Mouse (Mus musculus): ENCODE data around the gene Arhgap17. TPM values are rescaled to one million over a fixed set of nuclear protein-coding genes. Genes with fewer than 3 reads are reported as not detected.

The Arhgap17 gene
- polyA plus RNA-seq, 1 experiment from 2014 or later = 6.8 TPM

GRCm38 (mm10) chr7:123283826-123284225 lies 85.9 kb downstream of the Arhgap17 start:
- Histone ChIP-seq H3K27me3 (ENCODE audit: insufficient read depth, low read length) (no peaks in the 10 kb centered on the region), H3K9me3 (ENCODE audit: low read length) (no peaks in the 10 kb centered on the region), H3K27ac (ENCODE audit: low read depth) (no peak overlapping the region), H3K36me3 (replicated peaks; ENCODE audit: insufficient read depth, low read length) (peaks cover 54% of the 10 kb centered on the region), H3K9ac (replicated peaks) (no peak overlapping the region), H3K4me1 (ENCODE audit: insufficient read depth) (no peaks in the 10 kb centered on the region), H3K4me3 (ENCODE audit: low read depth, low read length) (no peak overlapping the region), H3K4me2 (ENCODE audit: low read depth, low read length) (no peak overlapping the region)
- no peak for TF ChIP-seq CTCF (IDR thresholded peaks at IDR 0.05; ENCODE audit: low read depth)
- TF ChIP-seq EP300 (IDR thresholded peaks at IDR 0.05; ENCODE audit: low read depth) = no peak
- no peak for DNase-seq
- ATAC-seq = no peak
- WGBS (ENCODE audit: insufficient replicate concordance) = 76% methylated on average over 4 of the region's 4 CpGs

- no peak for TF ChIP-seq EP300 (IDR thresholded peaks at IDR 0.05; ENCODE audit: low read depth)
- H3K9me3 ChIP-seq (ENCODE audit: low read length) = no peaks in the 10 kb centered on the region
- 90% methylated on average over 4 of the region's 4 CpGs for WGBS (ENCODE audit: insufficient replicate concordance)
- H3K27ac ChIP-seq (ENCODE audit: low read depth) = no peak overlapping the region
- DNase-seq = no peak
- H3K4me1 ChIP-seq (ENCODE audit: insufficient read depth) = no peaks in the 10 kb centered on the region; the same call in 1 of the 2 replicates
- H3K27me3 ChIP-seq (ENCODE audit: insufficient read depth, low read length) = no peaks in the 10 kb centered on the region
- H3K36me3 ChIP-seq (replicated peaks; ENCODE audit: insufficient read depth, low read length) = peaks cover 33% of the 10 kb centered on the region
- ATAC-seq = no peak
- H3K4me2 ChIP-seq (ENCODE audit: low read depth, low read length) = no peak overlapping the region
- no peak overlapping the region for H3K9ac ChIP-seq (replicated peaks)
- H3K4me3 ChIP-seq (ENCODE audit: low read depth, low read length) = no peak overlapping the region
Observed at GRCm38 (mm10) chr7:123279797-123280196, 89.9 kb downstream of the Arhgap17 start.

- WGBS (ENCODE audit: insufficient replicate concordance) = 68% methylated on average over 4 of the region's 4 CpGs
- Histone ChIP-seq H3K4me1 (ENCODE audit: insufficient read depth) (no peaks in the 10 kb centered on the region; the same call in 1 of the 2 replicates), H3K9me3 (ENCODE audit: low read length) (no peaks in the 10 kb centered on the region), H3K27me3 (ENCODE audit: insufficient read depth, low read length) (no peaks in the 10 kb centered on the region), H3K9ac (replicated peaks) (no peak overlapping the region), H3K27ac (ENCODE audit: low read depth) (no peak overlapping the region), H3K4me3 (ENCODE audit: low read depth, low read length) (no peak overlapping the region), H3K36me3 (replicated peaks; ENCODE audit: insufficient read depth, low read length) (peaks cover 13% of the 10 kb centered on the region), H3K4me2 (ENCODE audit: low read depth, low read length) (no peak overlapping the region)
- ATAC-seq (no peak), DNase-seq (no peak)
- TF ChIP-seq EP300 (IDR thresholded peaks at IDR 0.05; ENCODE audit: low read depth) = no peak
- no peak for TF ChIP-seq CTCF (IDR thresholded peaks at IDR 0.05; ENCODE audit: low read depth)
Observed at GRCm38 (mm10) chr7:123276568-123276967, 93.1 kb downstream of the Arhgap17 start.

- TF ChIP-seq CTCF (IDR thresholded peaks at IDR 0.05; ENCODE audit: low read depth) = no peak
- TF ChIP-seq EP300 (IDR thresholded peaks at IDR 0.05; ENCODE audit: low read depth) = no peak
- no peak overlapping the region for H3K27ac ChIP-seq (ENCODE audit: low read depth)
- H3K9me3 ChIP-seq (ENCODE audit: low read length) = no peaks in the 10 kb centered on the region
- H3K4me1 ChIP-seq (ENCODE audit: insufficient read depth) = no peaks in the 10 kb centered on the region; the same call in 1 of the 2 replicates
- ATAC-seq = no peak
- no peaks in the 10 kb centered on the region; the same call in 1 of the 2 replicates for H3K36me3 ChIP-seq (replicated peaks; ENCODE audit: insufficient read depth, low read length)
- H3K4me2 ChIP-seq (ENCODE audit: low read depth, low read length) = no peak overlapping the region
- WGBS (ENCODE audit: insufficient replicate concordance) = 76% methylated on average over 11 of the region's 11 CpGs
- DNase-seq = no peak
- no peak overlapping the region for H3K9ac ChIP-seq (replicated peaks)
- no peak overlapping the region for H3K4me3 ChIP-seq (ENCODE audit: low read depth, low read length)
- no peaks in the 10 kb centered on the region for H3K27me3 ChIP-seq (ENCODE audit: insufficient read depth, low read length)
Observed at GRCm38 (mm10) chr7:123273056-123273455, 96.7 kb downstream of the Arhgap17 start.

- TF ChIP-seq EP300 (IDR thresholded peaks at IDR 0.05; ENCODE audit: low read depth) = no peak
- no peak for TF ChIP-seq CTCF (IDR thresholded peaks at IDR 0.05; ENCODE audit: low read depth)
- Histone ChIP-seq H3K9ac (replicated peaks) (no peak overlapping the region), H3K4me1 (ENCODE audit: insufficient read depth) (no peaks in the 10 kb centered on the region), H3K9me3 (ENCODE audit: low read length) (no peaks in the 10 kb centered on the region), H3K27me3 (ENCODE audit: insufficient read depth, low read length) (no peaks in the 10 kb centered on the region), H3K36me3 (replicated peaks; ENCODE audit: insufficient read depth, low read length) (no peaks in the 10 kb centered on the region), H3K27ac (ENCODE audit: low read depth) (no peak overlapping the region), H3K4me2 (ENCODE audit: low read depth, low read length) (no peak overlapping the region), H3K4me3 (ENCODE audit: low read depth, low read length) (no peak overlapping the region)
- 75% methylated on average over 8 of the region's 8 CpGs for WGBS (ENCODE audit: insufficient replicate concordance)
- ATAC-seq = no peak
- no peak for DNase-seq
Observed at GRCm38 (mm10) chr7:123258103-123258502, 111.6 kb downstream of the Arhgap17 start.

- Histone ChIP-seq H3K27ac (ENCODE audit: low read depth) (no peak overlapping the region), H3K4me2 (ENCODE audit: low read depth, low read length) (no peak overlapping the region), H3K4me3 (ENCODE audit: low read depth, low read length) (no peak overlapping the region), H3K9me3 (ENCODE audit: low read length) (no peaks in the 10 kb centered on the region), H3K4me1 (ENCODE audit: insufficient read depth) (no peaks in the 10 kb centered on the region), H3K9ac (replicated peaks) (no peak overlapping the region), H3K36me3 (replicated peaks; ENCODE audit: insufficient read depth, low read length) (no peaks in the 10 kb centered on the region), H3K27me3 (ENCODE audit: insufficient read depth, low read length) (no peaks in the 10 kb centered on the region)
- TF ChIP-seq CTCF (IDR thresholded peaks at IDR 0.05; ENCODE audit: low read depth) = no peak
- TF ChIP-seq EP300 (IDR thresholded peaks at IDR 0.05; ENCODE audit: low read depth) = no peak
- DNase-seq (no peak), ATAC-seq (no peak)
- 86% methylated on average over 14 of the region's 14 CpGs for WGBS (ENCODE audit: insufficient replicate concordance)
Observed at GRCm38 (mm10) chr7:123254196-123254970, 115.3 kb downstream of the Arhgap17 start.

Measured in liver, postnatal 0 days (tissue).